Mouse (Mus musculus) intestine, postnatal 0 days (tissue): ENCODE results near the gene Emp3. TPM values are rescaled to one million over a fixed set of nuclear protein-coding genes. Genes with fewer than 3 reads are reported as not detected.
A peak's percentile ranks its signal among the peaks of the same experiment; 100 is the strongest.
"Not testable (repeated sequence)": the region's sequence is repeated elsewhere in the genome, so short reads cannot be mapped to it uniquely, and the experiment has no call there.

Source experiments
- ATAC-seq: fragments of 200-750 bp; cut with Nextera tagmentation; 2 replicates; pipeline ENCODE4 v1.8.0; 2017; ENCODE audit warnings: mild to moderate bottlenecking, moderate TSS enrichment, moderate library complexity
- H3K27ac ChIP-seq: fragments of 300-500 bp; sonication (generic); 2 replicates; pipeline ENCODE4 v1.5.1; 2014; ENCODE audit warnings: mild to moderate bottlenecking, low read depth, low read length, moderate library complexity
- H3K27me3 ChIP-seq: fragments of 300-500 bp; sonication (generic); replicated peaks from 2 replicates; pipeline ENCODE4 v1.6.1; 2014; ENCODE audit warnings: low read length, mixed read lengths; ENCODE audit not compliant: control insufficient read depth, insufficient read depth
- H3K36me3 ChIP-seq: fragments of 300-500 bp; sonication (generic); 2 replicates; pipeline ENCODE4 v1.6.1; 2014; ENCODE audit warnings: mild to moderate bottlenecking, moderate library complexity; ENCODE audit not compliant: control insufficient read depth, insufficient read depth
- H3K4me1 ChIP-seq: fragments of 300-500 bp; sonication (generic); replicated peaks from 2 replicates; pipeline ENCODE4 v1.6.1; 2014; ENCODE audit warnings: antibody characterized with exemption, low read length, mixed read lengths; ENCODE audit not compliant: control insufficient read depth, insufficient read depth
- H3K4me2 ChIP-seq: fragments of 300-500 bp; sonication (generic); replicated peaks from 2 replicates; pipeline ENCODE4 v1.6.1; 2014; ENCODE audit warnings: low read depth, mild to moderate bottlenecking, moderate library complexity
- H3K4me3 ChIP-seq: fragments of 300-500 bp; sonication (generic); 2 replicates; pipeline ENCODE4 v1.5.1; 2014; ENCODE audit warnings: low read depth, low read length
- H3K9ac ChIP-seq: fragments of 300-500 bp; sonication (generic); 2 replicates; pipeline ENCODE4 v1.6.1; 2014; ENCODE audit warnings: mild to moderate bottlenecking, low read depth, low read length
- H3K9me3 ChIP-seq: fragments of 300-500 bp; sonication (generic); 2 replicates; pipeline ENCODE4 v1.6.1; 2016; ENCODE audit warnings: mixed run types; ENCODE audit not compliant: control insufficient read depth
- CTCF ChIP-seq: sonication (generic); IDR thresholded peaks from 2 replicates; pipeline ENCODE4 v1.5.1; 2016; ENCODE audit warnings: low read depth, mild to moderate bottlenecking, control low read depth, antibody characterized with exemption, moderate library complexity
- WGBS: fragments of 180-500 bp; shearing (Covaris S2); extraction: QIAGEN DNeasy Blood & Tissue Kit; methylation state at CpG from one replicate; pipeline ENCODE4 v1.1.7; 2014; 5-methylcytosine and 5-hydroxymethylcytosine counted together
- polyA plus RNA-seq: library from polyadenylated mRNA; unstranded; fragments of >200 nt; fragmentation: Nextera tagmentation; extraction: Ambion mirVana; gene quantifications from 2 replicates; pipeline ENCODE4 v1.2.1, GENCODE M21; 2015

Emp3 gene
- polyA plus RNA-seq, 1 experiment from 2014 or later, result 83.3 TPM

DNA sequence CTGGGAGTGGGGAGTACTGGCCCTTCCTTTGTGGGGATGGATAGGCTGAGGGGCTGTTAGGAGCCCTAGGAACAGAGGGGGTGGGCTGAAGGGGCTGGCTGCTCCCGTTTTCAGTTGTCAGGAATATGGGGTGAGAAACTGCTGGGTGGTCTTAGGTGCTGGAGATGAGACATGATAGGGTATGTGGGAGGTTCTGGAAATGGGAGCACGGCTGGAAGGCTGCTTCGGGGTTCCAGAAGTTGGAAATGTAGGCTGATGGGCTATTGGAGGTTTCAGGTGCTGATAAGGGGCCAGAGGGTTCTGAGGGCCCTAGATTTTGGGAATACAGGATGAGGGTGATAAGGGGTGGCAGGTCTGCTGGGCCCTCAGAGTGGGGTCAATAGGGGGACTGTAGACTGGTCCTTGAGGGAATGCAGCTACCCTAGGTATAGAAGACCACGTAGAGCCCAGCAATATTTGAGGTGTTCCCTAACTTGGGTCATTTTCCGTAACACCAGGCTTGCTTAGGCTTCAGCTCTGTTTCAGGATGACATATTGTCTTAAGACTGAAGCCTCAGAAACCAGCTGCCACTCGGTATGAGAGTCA is 25.2 kb downstream of the Emp3 start:
- Histone ChIP-seq H3K4me1 (no peaks in the 10 kb centered on the region), H3K4me3 (0 out of 2 replicates have a peak overlapping the region, but pooled peaks have one; percentile 39), H3K36me3 (no peaks in the 10 kb centered on the region), H3K4me2 (peak overlapping the region; percentile 64), H3K9me3 (no peaks in the 10 kb centered on the region), H3K27ac (no peak overlapping the region), H3K27me3 (no peaks in the 10 kb centered on the region), H3K9ac (no peak overlapping the region)
- no peak for ATAC-seq
- WGBS, result 75% methylated on average over 6 of the region's 6 CpGs
- no peak for TF ChIP-seq CTCF

DNA sequence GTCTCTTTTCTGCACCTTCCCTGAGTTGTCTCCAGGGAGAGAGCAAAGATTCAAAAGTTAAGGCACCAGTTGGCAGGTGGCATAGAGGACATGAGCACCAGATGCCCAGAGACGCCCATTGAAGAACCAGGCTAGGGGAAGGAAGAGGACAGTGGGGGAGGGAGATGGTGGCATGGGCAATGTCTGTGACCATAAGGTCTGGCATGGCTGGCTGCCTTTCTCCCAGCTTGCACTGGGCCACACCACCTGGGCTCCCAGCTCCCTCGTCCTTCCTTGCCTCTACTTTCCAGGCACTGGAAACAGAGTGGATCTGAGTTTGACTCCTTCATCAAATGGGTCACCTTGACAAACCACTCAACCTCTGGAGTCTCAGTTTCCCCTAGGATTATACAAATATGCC is 28.6 kb downstream of the Emp3 start:
- Histone ChIP-seq H3K27me3 (no peaks in the 10 kb centered on the region), H3K9ac (no peak overlapping the region), H3K4me2 (no peak overlapping the region), H3K4me1 (no peaks in the 10 kb centered on the region), H3K9me3 (no peaks in the 10 kb centered on the region), H3K4me3 (no peak overlapping the region), H3K27ac (no peak overlapping the region), H3K36me3 (no peaks in the 10 kb centered on the region)
- no peak for ATAC-seq
- TF ChIP-seq CTCF, result no peak
- WGBS, result 94% methylated on average over 2 of the region's 2 CpGs

DNA sequence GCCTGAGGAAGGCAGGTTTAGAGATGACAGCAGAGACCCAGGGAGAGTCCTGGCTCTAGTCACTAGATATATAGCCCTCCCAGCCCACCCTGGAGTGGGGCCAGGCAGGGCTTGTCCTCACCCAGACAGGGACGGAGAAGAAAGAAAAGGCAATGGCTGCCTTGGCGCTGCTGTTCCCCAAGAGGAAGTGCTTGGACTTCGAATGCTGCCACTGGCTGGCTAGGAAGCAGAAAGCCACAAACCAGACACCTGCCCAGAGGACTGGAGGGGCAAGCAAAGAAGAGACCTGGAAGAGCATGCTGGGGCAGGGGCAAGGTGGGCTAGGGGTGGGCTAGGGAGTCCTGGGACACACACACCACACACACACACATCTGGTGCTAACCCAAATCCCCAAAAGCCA is 34.0 kb downstream of the Emp3 start:
- Histone ChIP-seq H3K9ac (no peak overlapping the region), H3K4me1 (no peaks in the 10 kb centered on the region), H3K4me3 (no peak overlapping the region), H3K9me3 (no peaks in the 10 kb centered on the region), H3K36me3 (peaks cover 32% of the 10 kb centered on the region), H3K27me3 (no peaks in the 10 kb centered on the region), H3K4me2 (no peak overlapping the region), H3K27ac (no peak overlapping the region)
- TF ChIP-seq CTCF, result no peak
- WGBS, result 71% methylated on average over 3 of the region's 3 CpGs
- no peak for ATAC-seq

DNA sequence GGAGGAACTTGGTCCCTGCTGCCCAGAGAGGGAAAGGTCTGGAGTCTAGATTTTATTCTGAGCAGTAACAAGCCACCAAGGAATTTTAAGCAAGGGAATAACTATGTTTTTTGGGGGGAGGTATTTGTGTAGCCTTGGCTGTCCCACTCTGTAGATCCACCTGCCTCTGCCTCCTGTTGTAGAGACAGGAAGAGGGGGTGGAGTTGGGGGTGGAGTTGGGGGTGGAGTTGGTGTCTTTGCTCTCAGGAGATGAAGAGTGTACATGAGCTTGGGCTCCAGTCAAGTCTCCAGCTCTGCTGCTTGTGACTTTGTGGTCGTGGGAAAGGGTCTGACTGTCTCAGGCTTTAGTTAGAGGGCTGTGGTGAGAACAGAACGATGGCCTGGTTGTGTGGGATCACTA is 40.2 kb downstream of the Emp3 start:
- peaks cover 81% of the 10 kb centered on the region for H3K36me3 ChIP-seq
- H3K9me3 ChIP-seq, result no peaks in the 10 kb centered on the region
- H3K4me2 ChIP-seq, result no peak overlapping the region
- H3K27ac ChIP-seq, result no peak overlapping the region
- H3K27me3 ChIP-seq, result no peaks in the 10 kb centered on the region
- H3K4me1 ChIP-seq, result no peaks in the 10 kb centered on the region
- TF ChIP-seq CTCF, result no peak
- 92% methylated on average over 2 of the region's 2 CpGs for WGBS
- no peak overlapping the region for H3K4me3 ChIP-seq
- ATAC-seq, result no peak
- H3K9ac ChIP-seq, result no peak overlapping the region

DNA sequence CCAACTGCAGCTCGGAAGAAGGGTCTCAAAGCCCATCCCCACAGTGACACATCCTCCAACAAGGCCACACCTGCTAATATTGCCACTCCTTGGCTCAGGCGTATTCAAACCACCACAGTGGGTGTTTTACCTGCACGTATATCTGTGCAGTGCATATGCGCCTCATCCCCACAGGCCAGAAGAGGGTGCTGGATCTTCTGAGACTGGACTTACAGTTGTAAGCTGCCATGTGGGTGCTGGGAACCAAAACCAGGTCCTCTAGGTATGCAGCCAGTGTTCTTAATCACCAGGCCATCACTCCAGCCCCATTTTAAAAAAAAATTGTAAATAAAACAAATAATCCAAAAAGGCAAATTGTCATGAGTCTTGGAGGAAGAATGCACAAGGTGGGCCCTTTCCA is 40.7 kb downstream of the Emp3 start:
- Histone ChIP-seq H3K4me2 (no peak overlapping the region), H3K9ac (no peak overlapping the region), H3K9me3 (no peaks in the 10 kb centered on the region), H3K27me3 (no peaks in the 10 kb centered on the region), H3K4me1 (no peaks in the 10 kb centered on the region), H3K4me3 (no peak overlapping the region), H3K27ac (no peak overlapping the region), H3K36me3 (peaks cover 86% of the 10 kb centered on the region)
- peak; percentile 11; the same call in 1 of the 2 replicates for TF ChIP-seq CTCF
- WGBS, result 96% methylated on average over 4 of the region's 4 CpGs
- no peak for ATAC-seq

DNA sequence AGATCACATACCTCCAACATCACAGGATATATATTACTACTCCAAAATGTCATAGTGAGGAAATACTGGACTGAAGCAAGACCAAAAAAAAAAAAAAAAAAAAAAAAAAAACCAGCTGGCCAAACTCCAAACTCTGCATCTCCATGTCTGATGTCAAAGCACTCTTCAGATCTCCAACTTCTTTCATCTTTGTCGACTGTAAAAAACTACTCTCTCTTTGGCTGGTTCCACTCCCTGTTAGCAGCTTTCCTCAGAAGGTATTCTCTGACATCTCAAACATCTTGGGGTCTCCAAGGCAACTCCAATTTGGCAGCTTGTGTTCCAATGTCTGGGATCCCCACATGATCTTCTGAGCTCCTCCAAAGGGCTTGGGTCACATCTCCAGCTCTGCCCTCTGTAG is 42.9 kb downstream of the Emp3 start, which contains the start of gene Grin2d:
Grin2d (minus strand) TSS at position 101 of the 400 bp plus-strand sequence.
- H3K9me3 ChIP-seq, H3K4me1 ChIP-seq, H3K4me2 ChIP-seq, H3K9ac ChIP-seq, H3K4me3 ChIP-seq, H3K27ac ChIP-seq, H3K27me3 ChIP-seq, ATAC-seq: not testable (repeated sequence)
- peaks cover 72% of the 10 kb centered on the region for H3K36me3 ChIP-seq
- 91% methylated on average over 1 of the region's 1 CpGs for WGBS

DNA sequence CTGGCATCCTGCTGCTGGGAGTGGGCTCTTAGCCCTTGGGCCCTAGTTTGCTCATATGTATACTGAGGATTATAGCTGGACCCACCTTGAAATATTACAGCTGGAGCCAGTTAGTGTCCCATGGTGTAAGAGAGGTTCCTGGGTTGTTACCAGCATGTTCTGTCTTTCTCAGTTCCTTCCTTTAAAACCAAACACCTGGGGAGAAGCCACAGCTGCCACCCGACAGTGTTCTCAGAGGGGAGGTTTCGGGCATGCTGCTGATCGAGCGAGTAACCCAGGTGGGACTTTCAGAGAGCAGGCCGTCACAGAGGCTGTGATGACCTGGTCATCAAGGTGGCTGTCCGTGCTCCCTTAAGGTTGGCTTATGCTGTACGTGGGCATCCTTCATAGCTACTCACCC is 44.3 kb downstream of the Emp3 start:
- peaks cover 58% of the 10 kb centered on the region for H3K36me3 ChIP-seq
- TF ChIP-seq CTCF, result no peak
- no peaks in the 10 kb centered on the region for H3K27me3 ChIP-seq
- no peaks in the 10 kb centered on the region for H3K9me3 ChIP-seq
- no peak for ATAC-seq
- WGBS, result 97% methylated on average over 7 of the region's 7 CpGs
- H3K4me3 ChIP-seq, result no peak overlapping the region
- H3K27ac ChIP-seq, result no peak overlapping the region
- no peak overlapping the region for H3K4me2 ChIP-seq
- no peak overlapping the region for H3K9ac ChIP-seq
- H3K4me1 ChIP-seq, result no peaks in the 10 kb centered on the region
